10 mouse cellular contexts compared by ENCODE assay signal in the genomic region with DNA sequence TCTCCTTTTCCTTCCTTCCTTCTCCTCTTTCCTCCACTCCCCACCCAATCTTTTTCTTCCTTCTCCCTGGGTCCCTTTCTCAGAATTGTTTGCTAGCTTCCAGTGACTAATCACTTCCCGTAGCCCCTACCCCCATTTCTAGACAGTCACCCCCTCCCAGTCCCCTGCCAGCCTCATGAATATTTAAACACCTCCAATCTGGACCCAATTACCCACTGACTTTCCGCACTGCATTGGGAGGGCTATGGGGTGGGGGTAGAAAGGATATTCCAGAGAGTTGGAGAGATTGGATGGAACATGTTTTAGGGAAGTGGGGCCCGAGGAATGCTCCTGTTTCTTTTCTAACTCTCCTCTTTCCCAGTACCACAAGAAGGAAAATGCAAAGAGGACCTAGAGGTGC. TPM values are rescaled to one million over a fixed set of nuclear protein-coding genes. Genes with fewer than 3 reads are reported as not detected.
DNase-seq lines count a peak whose midpoint lies in the region; ATAC-seq and TF ChIP-seq lines count a peak whose summit lies in the region.
"Not testable (repeated sequence)": the region's sequence is repeated elsewhere in the genome, so short reads cannot be mapped to it uniquely, and the experiment has no call there.
"Had no signal": no experiment of that assay in that cellular context is flagged by ENCODE, and none has a peak within 500 bp of the region (broad histone marks: within the 10 kb centered on the region; RNA-seq: fewer than 3 reads in every experiment).

No protein-coding gene starts in this region.

- not testable (repeated sequence) for TF ChIP-seq CTCF in forebrain, postnatal 0 days (IDR thresholded peaks at IDR 0.05; ENCODE audit: low read depth)

- 16% methylated on average over 2 of the region's 3 CpGs for WGBS in forebrain, embryonic 10.5 days
- WGBS in forebrain, postnatal 0 days: 0% methylated on average over 2 of the region's 3 CpGs
- 8% methylated on average over 2 of the region's 3 CpGs for whole genome bisulfite sequencing in hindbrain, embryonic 13.5 days
- 7% methylated on average over 2 of the region's 3 CpGs for WGBS in limb, embryonic 10.5 days
- 10% methylated on average over 2 of the region's 3 CpGs for WGBS in midbrain, embryonic 11.5 days
- 18% methylated on average over 2 of the region's 3 CpGs for WGBS in neural tube, embryonic 11.5 days
- 11% methylated on average over 2 of the region's 3 CpGs for WGBS in stomach, embryonic 16.5 days

- peaks cover 22% of the 10 kb centered on the region for H3K27me3 ChIP-seq in forebrain, embryonic 10.5 days (ENCODE audit: poor library complexity, severe bottlenecking)
- not testable (repeated sequence) for H3K27me3 ChIP-seq in forebrain, postnatal 0 days (ENCODE audit: insufficient read depth, low read length); hindbrain, embryonic 13.5 days; limb, embryonic 10.5 days (ENCODE audit: low read depth, poor library complexity, severe bottlenecking); midbrain, embryonic 11.5 days (ENCODE audit: control insufficient read depth, insufficient read depth, low read length); neural tube, embryonic 11.5 days (ENCODE audit: control insufficient read depth, insufficient read depth, low read length); stomach, embryonic 16.5 days (ENCODE audit: control insufficient read depth, insufficient read depth, low read length)

- H3K4me1 ChIP-seq in forebrain, embryonic 10.5 days: peaks cover 54% of the 10 kb centered on the region
- H3K4me1 ChIP-seq in forebrain, postnatal 0 days (ENCODE audit: insufficient read depth); neural tube, embryonic 11.5 days (ENCODE audit: control insufficient read depth, insufficient read depth, low read length); stomach, embryonic 16.5 days (ENCODE audit: control insufficient read depth, insufficient read depth, low read length): not testable (repeated sequence)
- H3K4me1 ChIP-seq in hindbrain, embryonic 13.5 days (replicated peaks): peaks cover 26% of the 10 kb centered on the region
- peaks cover 45% of the 10 kb centered on the region for H3K4me1 ChIP-seq in limb, embryonic 10.5 days
- peaks cover 20% of the 10 kb centered on the region for H3K4me1 ChIP-seq in midbrain, embryonic 11.5 days (ENCODE audit: control insufficient read depth, insufficient read depth, low read length)

- H3K9me3 ChIP-seq in forebrain, embryonic 10.5 days; forebrain, postnatal 0 days (ENCODE audit: low read length); hindbrain, embryonic 13.5 days; limb, embryonic 10.5 days (replicated peaks); midbrain, embryonic 11.5 days (ENCODE audit: control insufficient read depth, low read length); neural tube, embryonic 11.5 days (ENCODE audit: control insufficient read depth, low read length); stomach, embryonic 16.5 days (replicated peaks; ENCODE audit: control insufficient read depth, low read length): not testable (repeated sequence)

- peak overlapping the region; percentile 63 for H3K4me2 ChIP-seq in forebrain, postnatal 0 days (ENCODE audit: low read depth)
- peak overlapping the region; percentile 64 for H3K4me2 ChIP-seq in hindbrain, embryonic 13.5 days
- not testable (repeated sequence) for H3K4me2 ChIP-seq in midbrain, embryonic 11.5 days; neural tube, embryonic 11.5 days (ENCODE audit: low read depth)
- H3K4me2 ChIP-seq in stomach, embryonic 16.5 days (ENCODE audit: low read depth, low read length): 0 out of 2 replicates have a peak overlapping the region, but pooled peaks have one; percentile 60

- not testable (repeated sequence) for H3K27ac ChIP-seq in forebrain, embryonic 10.5 days; midbrain, embryonic 11.5 days (ENCODE audit: low read depth, low read length); neural tube, embryonic 11.5 days (ENCODE audit: low read depth, low read length); stomach, embryonic 16.5 days (ENCODE audit: low read length)
- H3K27ac ChIP-seq in forebrain, postnatal 0 days (ENCODE audit: low read depth, low read length): peak overlapping the region; percentile 52; the same call in 1 of the 2 replicates
- H3K27ac ChIP-seq in hindbrain, embryonic 13.5 days: peak overlapping the region; percentile 93
- H3K27ac ChIP-seq in limb, embryonic 10.5 days: peak overlapping the region; percentile 82; the same call in 1 of the 2 replicates

- not testable (repeated sequence) for H3K36me3 ChIP-seq in forebrain, embryonic 10.5 days (replicated peaks); forebrain, postnatal 0 days (ENCODE audit: insufficient read depth); hindbrain, embryonic 13.5 days; limb, embryonic 10.5 days; midbrain, embryonic 11.5 days (ENCODE audit: control insufficient read depth, insufficient read depth, low read length); neural tube, embryonic 11.5 days (ENCODE audit: control insufficient read depth, insufficient read depth, low read length); stomach, embryonic 16.5 days (ENCODE audit: control insufficient read depth, insufficient read depth, low read length)

- peak overlapping the region; percentile 55; the same call in 1 of the 2 replicates for H3K4me3 ChIP-seq in forebrain, embryonic 10.5 days
- H3K4me3 ChIP-seq in forebrain, postnatal 0 days (ENCODE audit: low read depth, low read length): peak overlapping the region; percentile 72; the same call in 1 of the 2 replicates
- peak overlapping the region; percentile 66; the same call in 1 of the 2 replicates for H3K4me3 ChIP-seq in hindbrain, embryonic 13.5 days
- peak overlapping the region; percentile 56 for H3K4me3 ChIP-seq in limb, embryonic 10.5 days
- peak overlapping the region; percentile 36; the same call in 1 of the 2 replicates for H3K4me3 ChIP-seq in midbrain, embryonic 11.5 days (ENCODE audit: low read depth, low read length)
- H3K4me3 ChIP-seq in neural tube, embryonic 11.5 days (ENCODE audit: low read depth, low read length); stomach, embryonic 16.5 days (replicated peaks; ENCODE audit: low read length): not testable (repeated sequence)

- peak; percentile 19 for DNase-seq in embryo, embryonic 11 days
- DNase-seq in forebrain, embryonic 10.5 days (ENCODE audit: extremely low spot score, low spot score); limb, embryonic 10.5 days (ENCODE audit: low spot score); midbrain, embryonic 11.5 days (ENCODE audit: low spot score, missing footprints); neural tube, embryonic 11.5 days (ENCODE audit: low spot score): not testable (repeated sequence)
- peak; percentile 30 for DNase-seq in forebrain, postnatal 0 days

- H3K9ac ChIP-seq in forebrain, postnatal 0 days; hindbrain, embryonic 13.5 days; midbrain, embryonic 11.5 days (ENCODE audit: low read length); neural tube, embryonic 11.5 days (ENCODE audit: low read length); stomach, embryonic 16.5 days (ENCODE audit: low read length): not testable (repeated sequence)

- ATAC-seq in forebrain, postnatal 0 days: peak; percentile 36
- ATAC-seq in hindbrain, embryonic 13.5 days (ENCODE audit: low FRiP score): peak; percentile 70
- ATAC-seq in midbrain, embryonic 11.5 days (ENCODE audit: low FRiP score): peak; percentile 73; the same call in 1 of the 2 replicates
- ATAC-seq in neural tube, embryonic 11.5 days (ENCODE audit: insufficient read depth, low FRiP score, low TSS enrichment): peak; percentile 67
- ATAC-seq in stomach, embryonic 16.5 days (ENCODE audit: insufficient read depth, low FRiP score): not testable (repeated sequence)

RNA-seq across cellular contexts. Expression of a gene that starts 0.4 kb away (rescaled TPM):
- polyA plus RNA-seq in forebrain, embryonic 10.5 days (2016; fragmentation: Nextera tagmentation; extraction: Ambion mirVana): 34.5 and 39.4 TPM in 2 replicates
- 1,112 and 1,190 TPM in 2 replicates for total RNA-seq in forebrain, postnatal 0 days (2014; rRNA removed)
- 1,608 and 1,952 TPM in 2 replicates for polyA plus RNA-seq in forebrain, postnatal 0 days (2015; fragmentation: Nextera tagmentation; extraction: Ambion mirVana)
- 994 and 1,047 TPM in 2 replicates for polyA plus RNA-seq in hindbrain, embryonic 13.5 days (2015; fragmentation: Nextera tagmentation; extraction: Ambion mirVana)
- 40.6 and 51.2 TPM in 2 replicates for polyA plus RNA-seq in limb, embryonic 10.5 days (2016; fragmentation: Nextera tagmentation; extraction: Ambion mirVana)
- 301 and 323 TPM in 2 replicates for polyA plus RNA-seq in midbrain, embryonic 11.5 days (2014; fragmentation: Nextera tagmentation; extraction: Ambion mirVana)
- polyA plus RNA-seq in neural tube, embryonic 11.5 days (2014; fragmentation: Nextera tagmentation; extraction: Ambion mirVana): 330 and 357 TPM in 2 replicates
- 57.3 and 59.3 TPM in 2 replicates for polyA plus RNA-seq in stomach, embryonic 16.5 days (2015; fragmentation: Nextera tagmentation; extraction: Ambion mirVana)
- total RNA-seq: megakaryocyte-erythroid progenitor cell, adult 5-6 weeks had no signal
- polyA plus RNA-seq: inflammation-experienced regulatory T-cells, adult 6 months had no signal
